10 mouse cellular contexts compared by ENCODE assay signal in genomic region chr16:11370132-11370544, GRCm38 (mm10). TPM values are rescaled to one million over a fixed set of nuclear protein-coding genes. Genes with fewer than 3 reads are reported as not detected.
DNase-seq lines count a peak whose midpoint lies in the region; ATAC-seq lines count a peak whose summit lies in the region.
"Had no signal": no experiment of that assay in that cellular context is flagged by ENCODE, and none has a peak within 500 bp of the region (broad histone marks: within the 10 kb centered on the region; RNA-seq: fewer than 3 reads in every experiment).

No protein-coding gene starts in this region.

- peaks cover 25% of the 10 kb centered on the region for H3K4me1 ChIP-seq in embryonic facial prominence, embryonic 13.5 days
- H3K4me1 ChIP-seq in embryonic facial prominence, embryonic 10.5 days = peaks cover 19% of the 10 kb centered on the region
- H3K4me1 ChIP-seq in intestine, embryonic 16.5 days (ENCODE audit: control insufficient read depth, insufficient read depth, low read length) = peaks cover 11% of the 10 kb centered on the region
- H3K4me1 ChIP-seq in neural tube, embryonic 13.5 days (replicated peaks) = peaks cover 28% of the 10 kb centered on the region
- H3K4me1 ChIP-seq: lung, embryonic 15.5 days had no signal

- no peak for DNase-seq in embryonic facial prominence, embryonic 10.5 days (ENCODE audit: low spot score)
- DNase-seq in retina, postnatal 1 day = peak; percentile 90
- DNase-seq in retina, embryonic 14.5 days (ENCODE audit: low spot score) = no peak
- DNase-seq in yolk sac, embryonic 10.5 days (ENCODE audit: low spot score) = no peak
- no peak for DNase-seq in spleen, adult 12 weeks (ENCODE audit: low spot score)

- no peak overlapping the region for H3K4me3 ChIP-seq in embryonic facial prominence, embryonic 13.5 days
- no peak overlapping the region for H3K4me3 ChIP-seq in embryonic facial prominence, embryonic 10.5 days
- no peak overlapping the region for H3K4me3 ChIP-seq in intestine, embryonic 16.5 days (ENCODE audit: low read length)
- H3K4me3 ChIP-seq in neural tube, embryonic 13.5 days = no peak overlapping the region
- H3K4me3 ChIP-seq: embryonic facial prominence, embryonic 12.5 days; lung, embryonic 15.5 days had no signal

- no peak for ATAC-seq in embryonic facial prominence, embryonic 13.5 days (ENCODE audit: insufficient number of reproducible peaks, insufficient read depth, low FRiP score, low TSS enrichment, low read depth)
- peak; percentile 27; the same call in 1 of the 2 replicates for ATAC-seq in intestine, embryonic 16.5 days
- ATAC-seq in neural tube, embryonic 13.5 days (ENCODE audit: low read depth) = peak; percentile 78

- H3K27ac ChIP-seq in embryonic facial prominence, embryonic 13.5 days = peak overlapping the region; percentile 60; the same call in 1 of the 2 replicates
- H3K27ac ChIP-seq in embryonic facial prominence, embryonic 10.5 days (replicated peaks) = no peak overlapping the region
- no peak overlapping the region for H3K27ac ChIP-seq in intestine, embryonic 16.5 days (ENCODE audit: low read length)
- H3K27ac ChIP-seq in neural tube, embryonic 13.5 days (replicated peaks) = peak overlapping the region; percentile 68
- H3K27ac ChIP-seq: embryonic facial prominence, embryonic 12.5 days; lung, embryonic 15.5 days had no signal

- H3K9me3 ChIP-seq in embryonic facial prominence, embryonic 13.5 days = no peaks in the 10 kb centered on the region
- no peaks in the 10 kb centered on the region for H3K9me3 ChIP-seq in embryonic facial prominence, embryonic 10.5 days
- H3K9me3 ChIP-seq in intestine, embryonic 16.5 days (ENCODE audit: control insufficient read depth, low read length) = no peaks in the 10 kb centered on the region
- H3K9me3 ChIP-seq in neural tube, embryonic 13.5 days = no peaks in the 10 kb centered on the region
- H3K9me3 ChIP-seq: embryonic facial prominence, embryonic 12.5 days; lung, embryonic 15.5 days had no signal

- WGBS in embryonic facial prominence, embryonic 13.5 days = 54% methylated on average over 7 of the region's 7 CpGs
- WGBS in embryonic facial prominence, embryonic 10.5 days = 79% methylated on average over 7 of the region's 7 CpGs
- WGBS in intestine, embryonic 16.5 days = 60% methylated on average over 7 of the region's 7 CpGs
- 44% methylated on average over 7 of the region's 7 CpGs for WGBS in neural tube, embryonic 13.5 days

- H3K36me3 ChIP-seq in embryonic facial prominence, embryonic 13.5 days = no peaks in the 10 kb centered on the region
- no peaks in the 10 kb centered on the region for H3K36me3 ChIP-seq in embryonic facial prominence, embryonic 10.5 days (replicated peaks)
- no peaks in the 10 kb centered on the region for H3K36me3 ChIP-seq in intestine, embryonic 16.5 days (ENCODE audit: control insufficient read depth, insufficient read depth, low read length)
- H3K36me3 ChIP-seq in neural tube, embryonic 13.5 days = peaks cover 7% of the 10 kb centered on the region; the same call in 1 of the 2 replicates
- H3K36me3 ChIP-seq: embryonic facial prominence, embryonic 12.5 days; lung, embryonic 15.5 days had no signal

- H3K4me2 ChIP-seq in embryonic facial prominence, embryonic 13.5 days = no peak overlapping the region
- H3K4me2 ChIP-seq in intestine, embryonic 16.5 days (ENCODE audit: low read depth, low read length) = no peak overlapping the region
- no peak overlapping the region for H3K4me2 ChIP-seq in neural tube, embryonic 13.5 days
- H3K4me2 ChIP-seq: embryonic facial prominence, embryonic 12.5 days; lung, embryonic 15.5 days had no signal

- H3K9ac ChIP-seq in embryonic facial prominence, embryonic 13.5 days = no peak overlapping the region
- no peak overlapping the region for H3K9ac ChIP-seq in intestine, embryonic 16.5 days (ENCODE audit: low read depth, low read length)
- H3K9ac ChIP-seq in neural tube, embryonic 13.5 days = no peak overlapping the region
- H3K9ac ChIP-seq: embryonic facial prominence, embryonic 12.5 days; lung, embryonic 15.5 days had no signal

- no peaks in the 10 kb centered on the region for H3K27me3 ChIP-seq in embryonic facial prominence, embryonic 13.5 days
- H3K27me3 ChIP-seq in embryonic facial prominence, embryonic 10.5 days (replicated peaks; ENCODE audit: low read depth, poor library complexity, severe bottlenecking) = no peaks in the 10 kb centered on the region
- H3K27me3 ChIP-seq in intestine, embryonic 16.5 days (replicated peaks; ENCODE audit: control insufficient read depth, insufficient read depth, low read length) = no peaks in the 10 kb centered on the region
- no peaks in the 10 kb centered on the region for H3K27me3 ChIP-seq in neural tube, embryonic 13.5 days
- H3K27me3 ChIP-seq: embryonic facial prominence, embryonic 12.5 days; lung, embryonic 15.5 days had no signal

RNA-seq across cellular contexts. Expression of gene Snx29, which starts 47.4 kb away (rescaled TPM):
- polyA plus RNA-seq in embryonic facial prominence, embryonic 13.5 days (2015; fragmentation: Nextera tagmentation; extraction: Ambion mirVana) = 18.1 and 19.2 TPM in 2 replicates
- 10.7 and 12.1 TPM in 2 replicates for polyA plus RNA-seq in embryonic facial prominence, embryonic 10.5 days (2016; fragmentation: Nextera tagmentation; extraction: Ambion mirVana)
- 5.9 and 6.3 TPM in 2 replicates for polyA plus RNA-seq in intestine, embryonic 16.5 days (2015; fragmentation: Nextera tagmentation; extraction: Ambion mirVana)
- polyA plus RNA-seq in neural tube, embryonic 13.5 days (2015; fragmentation: Nextera tagmentation; extraction: Ambion mirVana) = 17.2 and 20.0 TPM in 2 replicates

RNA-seq across cellular contexts. Expression of gene Tnfrsf17, which starts 56.5 kb away (rescaled TPM):
- 0.35 TPM in 1 of 2 replicates, not detected in the other for polyA plus RNA-seq in embryonic facial prominence, embryonic 13.5 days (2015; fragmentation: Nextera tagmentation; extraction: Ambion mirVana)
- not detected in 2 replicates for polyA plus RNA-seq in embryonic facial prominence, embryonic 10.5 days (2016; fragmentation: Nextera tagmentation; extraction: Ambion mirVana)
- not detected in 2 replicates for polyA plus RNA-seq in intestine, embryonic 16.5 days (2015; fragmentation: Nextera tagmentation; extraction: Ambion mirVana)
- 0.33 TPM in 1 of 2 replicates, not detected in the other for polyA plus RNA-seq in neural tube, embryonic 13.5 days (2015; fragmentation: Nextera tagmentation; extraction: Ambion mirVana)
- polyA plus RNA-seq: embryonic facial prominence, embryonic 12.5 days; lung, embryonic 15.5 days had no signal

Comparison
In these comparisons a context has a peak if more than half of its experiments do, and no peak if none do; other contexts are left out.
1. H3K27ac ChIP-seq: peak in embryonic facial prominence, embryonic 13.5 days (single experiment) and neural tube, embryonic 13.5 days (single experiment); none in embryonic facial prominence, embryonic 10.5 days (single experiment) and intestine, embryonic 16.5 days (single experiment).